Mouse (Mus musculus) E14TG2a.4 (cell line): ENCODE results near the gene Sec23ip.

Source experiments
- H3K27me3 ChIP-seq: 2 replicates; pipeline ENCODE4 v1.6.1; 2014; ENCODE audit warnings: low read length, control low read depth; ENCODE audit not compliant: insufficient read depth
- H3K36me3 ChIP-seq: 2 replicates; pipeline ENCODE4 v1.6.1; 2014; ENCODE audit warnings: low read length, control low read depth; ENCODE audit not compliant: insufficient read depth
- H3K4me1 ChIP-seq: replicated peaks from 2 replicates; pipeline ENCODE4 v1.6.1; 2014; ENCODE audit warnings: low read depth, low read length, control low read depth
- H3K4me3 ChIP-seq: replicated peaks from 2 replicates; pipeline ENCODE4 v1.5.1; 2014; ENCODE audit warnings: mild to moderate bottlenecking, low read length
- H3K9me3 ChIP-seq: 2 replicates; pipeline ENCODE4 v1.6.1; 2014; ENCODE audit warnings: low read length, control low read depth
- CTCF ChIP-seq: conservative IDR thresholded peaks from 2 replicates; pipeline ENCODE4 v1.5.1; 2014; ENCODE audit warnings: low read length
- NANOG ChIP-seq: IDR thresholded peaks from 2 replicates; pipeline ENCODE4 v1.6.1; 2014; ENCODE audit warnings: borderline replicate concordance, low read length, mixed read lengths
- POU5F1 ChIP-seq: IDR thresholded peaks from 2 replicates; pipeline ENCODE4 v1.6.1; 2014; ENCODE audit warnings: low read length, borderline replicate concordance

The Sec23ip gene

DNA sequence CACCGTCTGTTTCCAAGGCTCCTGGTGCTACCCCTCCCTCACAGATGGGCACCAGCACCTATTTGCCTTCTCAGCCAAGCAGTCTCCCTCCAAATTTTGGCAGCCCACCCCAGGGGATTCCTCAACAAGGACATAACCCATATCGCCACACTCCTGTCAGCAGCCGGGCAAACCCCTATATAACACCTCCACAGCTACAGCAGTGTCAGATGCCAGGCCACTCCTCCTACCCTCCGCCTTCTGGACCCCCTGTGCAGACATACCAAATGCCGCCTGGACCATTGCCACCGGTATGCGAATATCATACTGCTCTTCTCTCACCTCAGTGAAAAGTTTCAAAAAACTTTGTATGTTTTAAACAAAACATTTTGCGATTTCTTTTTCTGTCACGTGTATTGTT lies 5.6 kb downstream of the Sec23ip start:
- H3K36me3 ChIP-seq, result peaks cover 86% of the 10 kb centered on the region
- TF ChIP-seq CTCF (no peak), NANOG (no peak), POU5F1 (no peak)
- no peaks in the 10 kb centered on the region for H3K27me3 ChIP-seq
- no peaks in the 10 kb centered on the region for H3K9me3 ChIP-seq
- peaks cover 40% of the 10 kb centered on the region for H3K4me1 ChIP-seq
- H3K4me3 ChIP-seq, result no peak overlapping the region

DNA sequence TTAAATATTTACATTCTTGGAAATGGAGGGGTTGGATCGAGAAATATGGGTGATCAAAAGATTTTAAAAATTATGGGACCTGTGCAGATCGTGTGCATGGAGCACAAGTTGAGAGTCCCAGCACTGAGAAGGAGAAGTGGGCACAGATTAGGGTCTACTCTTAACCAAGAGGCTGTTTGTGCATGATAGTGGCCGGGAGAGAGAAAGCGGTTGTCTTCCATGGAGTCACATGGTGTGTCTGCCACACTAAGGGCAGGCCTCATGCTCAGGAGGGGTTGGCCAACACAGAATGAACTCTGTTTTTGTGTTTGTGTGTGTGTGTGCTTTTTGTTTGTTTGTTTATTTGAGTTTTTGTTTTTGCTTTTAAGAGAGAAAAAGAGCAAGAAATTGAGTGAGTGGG lies 7.3 kb downstream of the Sec23ip start:
- Histone ChIP-seq H3K4me1 (peaks cover 27% of the 10 kb centered on the region), H3K36me3 (peaks cover 93% of the 10 kb centered on the region), H3K4me3 (no peak overlapping the region), H3K9me3 (no peaks in the 10 kb centered on the region), H3K27me3 (no peaks in the 10 kb centered on the region)
- no peak for TF ChIP-seq POU5F1
- no peak for TF ChIP-seq CTCF
- TF ChIP-seq NANOG, result no peak

GRCm38 (mm10) chr7:128755396-128755795 lies 10.7 kb downstream of the Sec23ip start:
- H3K4me3 ChIP-seq, result no peak overlapping the region
- no peaks in the 10 kb centered on the region for H3K9me3 ChIP-seq
- H3K27me3 ChIP-seq, result no peaks in the 10 kb centered on the region
- H3K4me1 ChIP-seq, result peaks cover under 1% of the 10 kb centered on the region; the same call in 1 of the 2 replicates
- TF ChIP-seq CTCF (no peak), NANOG (no peak), POU5F1 (no peak)
- peaks cover 100% of the 10 kb centered on the region for H3K36me3 ChIP-seq

DNA sequence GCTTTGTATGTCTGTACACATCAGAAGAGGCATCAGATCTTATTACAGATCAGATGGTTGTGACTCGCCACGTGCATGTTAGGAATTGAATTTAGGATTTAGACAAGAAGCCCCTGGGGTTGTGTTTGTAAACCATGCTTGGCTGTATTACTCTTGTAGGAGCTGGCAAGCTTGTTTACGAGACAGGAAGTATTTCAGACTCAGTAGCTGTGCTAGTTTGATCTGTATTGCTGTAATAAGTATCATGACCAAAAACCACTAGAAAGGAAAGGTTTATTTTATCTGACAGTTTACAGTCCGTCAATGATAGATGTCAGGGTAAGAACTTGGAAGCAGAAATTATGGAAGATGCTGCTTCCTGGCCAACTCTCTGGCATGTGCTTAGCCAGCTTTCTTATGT lies 14.2 kb downstream of the Sec23ip start:
- TF ChIP-seq NANOG, result no peak
- no peak for TF ChIP-seq POU5F1
- no peak for TF ChIP-seq CTCF
- Histone ChIP-seq H3K4me1 (no peaks in the 10 kb centered on the region), H3K9me3 (no peaks in the 10 kb centered on the region), H3K36me3 (peaks cover 98% of the 10 kb centered on the region), H3K27me3 (no peaks in the 10 kb centered on the region), H3K4me3 (no peak overlapping the region)

- Histone ChIP-seq H3K9me3 (no peaks in the 10 kb centered on the region), H3K4me1 (no peaks in the 10 kb centered on the region), H3K27me3 (no peaks in the 10 kb centered on the region), H3K4me3 (no peak overlapping the region), H3K36me3 (peaks cover 96% of the 10 kb centered on the region)
- TF ChIP-seq NANOG (no peak), POU5F1 (no peak), CTCF (no peak)
Observed at GRCm38 (mm10) chr7:128766696-128767095, 22.0 kb downstream of the Sec23ip start.

- TF ChIP-seq NANOG, result no peak
- no peak for TF ChIP-seq CTCF
- TF ChIP-seq POU5F1, result no peak
- Histone ChIP-seq H3K36me3 (peaks cover 98% of the 10 kb centered on the region), H3K9me3 (no peaks in the 10 kb centered on the region), H3K4me1 (no peaks in the 10 kb centered on the region), H3K27me3 (no peaks in the 10 kb centered on the region), H3K4me3 (no peak overlapping the region)
Observed at GRCm38 (mm10) chr7:128777201-128777600, 32.5 kb downstream of the Sec23ip start.

GRCm38 (mm10) chr7:128779305-128779704 lies 34.6 kb downstream of the Sec23ip start:
- Histone ChIP-seq H3K4me1 (peaks cover 5% of the 10 kb centered on the region; the same call in 1 of the 2 replicates), H3K9me3 (no peaks in the 10 kb centered on the region), H3K27me3 (no peaks in the 10 kb centered on the region), H3K4me3 (no peak overlapping the region), H3K36me3 (peaks cover 95% of the 10 kb centered on the region)
- TF ChIP-seq NANOG (no peak), CTCF (peak; percentile 73), POU5F1 (no peak)

DNA sequence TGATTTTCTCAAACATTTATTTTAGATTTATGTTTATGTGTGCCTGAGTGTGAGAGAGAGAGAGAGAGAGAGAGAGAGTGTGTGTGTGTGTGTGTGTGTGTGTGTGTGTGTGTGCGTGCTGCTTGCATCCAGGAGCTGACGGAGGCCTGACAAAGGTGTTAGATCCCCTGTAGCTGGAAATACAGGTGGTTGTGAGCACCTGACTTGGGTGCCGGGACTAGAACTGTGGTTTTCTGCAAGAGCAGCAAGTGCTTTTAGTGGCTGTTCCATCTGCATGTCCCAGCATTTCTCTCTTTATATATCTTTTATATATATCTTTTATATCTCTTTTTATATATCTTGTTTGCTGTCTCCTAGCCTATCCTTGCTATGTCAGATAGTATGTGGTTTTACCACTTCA lies 37.1 kb downstream of the Sec23ip start:
- no peak overlapping the region for H3K4me3 ChIP-seq
- peaks cover 5% of the 10 kb centered on the region; the same call in 1 of the 2 replicates for H3K4me1 ChIP-seq
- no peaks in the 10 kb centered on the region for H3K27me3 ChIP-seq
- no peaks in the 10 kb centered on the region for H3K9me3 ChIP-seq
- no peak for TF ChIP-seq NANOG
- no peak for TF ChIP-seq POU5F1
- TF ChIP-seq CTCF, result no peak
- peaks cover 86% of the 10 kb centered on the region for H3K36me3 ChIP-seq

GRCm38 (mm10) chr7:128790045-128790444 lies 45.3 kb downstream of the Sec23ip start:
- Histone ChIP-seq H3K4me1 (no peaks in the 10 kb centered on the region), H3K36me3 (peaks cover 8% of the 10 kb centered on the region), H3K9me3 (no peaks in the 10 kb centered on the region), H3K4me3 (no peak overlapping the region), H3K27me3 (no peaks in the 10 kb centered on the region)
- TF ChIP-seq CTCF (no peak), NANOG (no peak), POU5F1 (no peak)
